In genomic region chr11:76763053-76763740, GRCm38 (mm10) we compare ENCODE assay signal across 8 mouse cellular contexts. TPM values are rescaled to one million over a fixed set of nuclear protein-coding genes. Genes with fewer than 3 reads are reported as not detected.
DNase-seq lines count a peak whose midpoint lies in the region; ATAC-seq and TF ChIP-seq lines count a peak whose summit lies in the region.

Gosr1 (minus strand) TSS chr11:76763579.

- ATAC-seq in kidney, embryonic 14.5 days (ENCODE audit: low FRiP score, low TSS enrichment): peak; percentile 98
- ATAC-seq in limb, embryonic 15.5 days (ENCODE audit: insufficient number of reproducible peaks, low FRiP score, low TSS enrichment, low read depth): peak; percentile 89

- peaks cover 22% of the 10 kb centered on the region; the same call in 1 of the 2 replicates for H3K36me3 ChIP-seq in kidney, embryonic 14.5 days (ENCODE audit: control insufficient read depth, insufficient read depth, low read length)
- peaks cover 23% of the 10 kb centered on the region for H3K36me3 ChIP-seq in limb, embryonic 15.5 days

- DNase-seq in A20 (ENCODE audit: low read depth, low spot score): peak; percentile 95
- peak; percentile 88 to 93 for DNase-seq in heart, adult 9 months (ENCODE audit: low spot score in 2 of 2)
- peak; percentile 82 to 84 for DNase-seq in monocyte, adult 2 months (ENCODE audit: low read depth in 1 of 2, low spot score in 2 of 2)
- DNase-seq in spleen, postnatal 36 days (ENCODE audit: low spot score in 2 of 2): peak; percentile 89 to 94

- under 1% methylated on average over 28 of the region's 28 CpGs for WGBS in kidney, embryonic 14.5 days
- WGBS in limb, embryonic 15.5 days: under 1% methylated on average over 28 of the region's 28 CpGs

- peak within 1 kb of the TSS; percentile 96 for H3K9ac ChIP-seq in kidney, embryonic 14.5 days (ENCODE audit: low read depth, low read length)
- peak within 1 kb of the TSS; percentile 95 for H3K9ac ChIP-seq in limb, embryonic 15.5 days

- H3K4me1 ChIP-seq in bone marrow macrophage, adult 2 months (ENCODE audit: control insufficient read depth, insufficient read depth, low read length): 0 out of 2 replicates have a peak, but pooled peaks cover 2% of the 10 kb centered on the region
- no peaks in the 10 kb centered on the region for H3K4me1 ChIP-seq in embryonic fibroblast, embryonic 13.5 days (ENCODE audit: control insufficient read depth, insufficient read depth, low read length)
- H3K4me1 ChIP-seq in kidney, embryonic 14.5 days (ENCODE audit: control insufficient read depth, insufficient read depth, low read length): no peaks in the 10 kb centered on the region
- H3K4me1 ChIP-seq in limb, embryonic 15.5 days: peaks cover 6% of the 10 kb centered on the region; the same call in 1 of the 2 replicates

- H3K27me3 ChIP-seq in kidney, embryonic 14.5 days (ENCODE audit: control insufficient read depth, insufficient read depth, low read length): no peaks in the 10 kb centered on the region
- H3K27me3 ChIP-seq in limb, embryonic 15.5 days: 0 out of 2 replicates have a peak, but pooled peaks cover 5% of the 10 kb centered on the region

- peak; percentile 74; the same call in 1 of the 2 replicates for TF ChIP-seq POLR2A in bone marrow macrophage, adult 2 months (IDR thresholded peaks at IDR 0.05; ENCODE audit: borderline replicate concordance, low read depth, low read length)
- TF ChIP-seq POLR2A in embryonic fibroblast, embryonic 13.5 days (IDR thresholded peaks at IDR 0.05; ENCODE audit: low read depth, low read length): peak; percentile 92

- TF ChIP-seq CTCF in bone marrow macrophage, adult 2 months (IDR thresholded peaks at IDR 0.05; ENCODE audit: low read depth, low read length): peak; percentile 26; the same call in 1 of the 2 replicates
- TF ChIP-seq CTCF in embryonic fibroblast, embryonic 13.5 days (IDR thresholded peaks at IDR 0.05; ENCODE audit: borderline replicate concordance, insufficient read depth, low read length): peak; percentile 66; the same call in 1 of the 2 replicates

- peak within 1 kb of the TSS; percentile 80 for H3K27ac ChIP-seq in bone marrow macrophage, adult 2 months (ENCODE audit: insufficient read depth, low read depth, low read length)
- H3K27ac ChIP-seq in embryonic fibroblast, embryonic 13.5 days (ENCODE audit: insufficient read depth, low read length): peak within 1 kb of the TSS; percentile 7; the same call in 1 of the 2 replicates
- H3K27ac ChIP-seq in kidney, embryonic 14.5 days (ENCODE audit: low read depth, low read length): peak within 1 kb of the TSS; percentile 80; the same call in 1 of the 2 replicates
- peak within 1 kb of the TSS; percentile 90 for H3K27ac ChIP-seq in limb, embryonic 15.5 days

- peak within 1 kb of the TSS; percentile 90 for H3K4me3 ChIP-seq in bone marrow macrophage, adult 2 months (ENCODE audit: insufficient read depth, low read length)
- peak within 1 kb of the TSS; percentile 71 for H3K4me3 ChIP-seq in embryonic fibroblast, embryonic 13.5 days (ENCODE audit: insufficient read depth, low read length)
- H3K4me3 ChIP-seq in kidney, embryonic 14.5 days (ENCODE audit: low read length): peak within 1 kb of the TSS; percentile 94
- H3K4me3 ChIP-seq in limb, embryonic 15.5 days: peak within 1 kb of the TSS; percentile 86

- H3K9me3 ChIP-seq in kidney, embryonic 14.5 days (ENCODE audit: control insufficient read depth, low read length): no peaks in the 10 kb centered on the region
- H3K9me3 ChIP-seq in limb, embryonic 15.5 days: no peaks in the 10 kb centered on the region

- peak within 1 kb of the TSS; percentile 77 for H3K4me2 ChIP-seq in kidney, embryonic 14.5 days (replicated peaks; ENCODE audit: low read depth, low read length)
- H3K4me2 ChIP-seq in limb, embryonic 15.5 days: peak within 1 kb of the TSS; percentile 59

RNA-seq across cellular contexts. Expression of gene Gosr1, which starts in this region (rescaled TPM):
- polyA plus RNA-seq in bone marrow macrophage, adult 2 months (2012; ENCODE audit: insufficient read depth, insufficient read length, missing spikeins): 34.7 and 48.6 TPM in 2 replicates
- 34.0 and 38.3 TPM in 2 replicates for polyA plus RNA-seq in embryonic fibroblast, embryonic 13.5 days (2011; ENCODE audit: insufficient read length, low read depth, missing spikeins)
- polyA plus RNA-seq in kidney, embryonic 14.5 days (2014; fragmentation: Nextera tagmentation; extraction: Ambion mirVana): 24.1 and 37.3 TPM in 2 replicates
- 23.1 and 29.5 TPM in 2 replicates for polyA plus RNA-seq in limb, embryonic 15.5 days (2015; fragmentation: Nextera tagmentation; extraction: Ambion mirVana)

Comparison
In these comparisons a context has a peak if more than half of its experiments do, and no peak if none do; other contexts are left out.
1. Peak in every context shown above with its lines: DNase-seq, ATAC-seq, H3K4me3 ChIP-seq and H3K27ac ChIP-seq.
2. H3K27ac ChIP-seq: peak in every context shown above with its lines; median percentile 90 in limb, embryonic 15.5 days; 80 in bone marrow macrophage, adult 2 months; 80 in kidney, embryonic 14.5 days; 7 in embryonic fibroblast, embryonic 13.5 days.